ENCODE assay signal across 8 mouse cellular contexts in genomic region chr3:67429338-67429998, GRCm38 (mm10). TPM values are rescaled to one million over a fixed set of nuclear protein-coding genes. Genes with fewer than 3 reads are reported as not detected.
DNase-seq lines count a peak whose midpoint lies in the region; ATAC-seq and TF ChIP-seq lines count a peak whose summit lies in the region.

No protein-coding gene starts in this region.

- H3K4me3 ChIP-seq in heart, embryonic 14.5 days (ENCODE audit: control insufficient read depth in 1 of 2, insufficient read depth in 1 of 2, low read depth in 1 of 2, low read length in 2 of 2): peak overlapping the region; percentile 94; a peak in 3 of 4 replicates
- H3K4me3 ChIP-seq in forebrain, embryonic 13.5 days: peak overlapping the region; percentile 97
- peak overlapping the region; percentile 93 for H3K4me3 ChIP-seq in liver, postnatal 0 days (ENCODE audit: low read depth, low read length)

- ATAC-seq in heart, embryonic 14.5 days (ENCODE audit: insufficient number of reproducible peaks, insufficient read depth, low FRiP score, low read depth): no peak
- peak; percentile 22; the same call in 1 of the 2 replicates for ATAC-seq in forebrain, embryonic 13.5 days
- peak; percentile 10 for ATAC-seq in liver, postnatal 0 days

- H3K9ac ChIP-seq in heart, embryonic 14.5 days (ENCODE audit: low read length): peak overlapping the region; percentile 88; the same call in 1 of the 2 replicates
- peak overlapping the region; percentile 88 for H3K9ac ChIP-seq in forebrain, embryonic 13.5 days
- H3K9ac ChIP-seq in liver, postnatal 0 days (replicated peaks): no peak overlapping the region; the same call in 1 of the 2 replicates

- WGBS in heart, embryonic 14.5 days: 33% methylated on average over 8 of the region's 8 CpGs
- 32% methylated on average over 8 of the region's 8 CpGs for WGBS in forebrain, embryonic 13.5 days
- WGBS in liver, postnatal 0 days (ENCODE audit: insufficient replicate concordance): 32% methylated on average over 8 of the region's 8 CpGs

- H3K9me3 ChIP-seq in heart, embryonic 14.5 days (ENCODE audit: control insufficient read depth, low read length): peaks cover 6% of the 10 kb centered on the region
- H3K9me3 ChIP-seq in forebrain, embryonic 13.5 days (replicated peaks): peaks cover 9% of the 10 kb centered on the region; the same call in 1 of the 2 replicates
- H3K9me3 ChIP-seq in liver, postnatal 0 days (ENCODE audit: low read length): peaks cover 2% of the 10 kb centered on the region; the same call in 1 of the 2 replicates

- no peak for TF ChIP-seq EP300 in liver, postnatal 0 days (IDR thresholded peaks at IDR 0.05; ENCODE audit: low read depth)

- peaks cover 2 to 7% of the 10 kb centered on the region in 2 experiments; a peak in 3 of 4 replicates for H3K4me1 ChIP-seq in heart, embryonic 14.5 days (ENCODE audit: control insufficient read depth in 2 of 2, insufficient read depth in 2 of 2, low read length in 2 of 2)
- H3K4me1 ChIP-seq in forebrain, embryonic 13.5 days: peaks cover 9% of the 10 kb centered on the region
- H3K4me1 ChIP-seq in liver, postnatal 0 days (ENCODE audit: insufficient read depth): peaks cover 9% of the 10 kb centered on the region; the same call in 1 of the 2 replicates

- DNase-seq in heart, adult 18-20 months: no peak
- DNase-seq in ES-CJ7 (ENCODE audit: low read depth, low spot score) (peak; percentile 27), adipocyte (ENCODE audit: low spot score) (no peak)
- no peak for DNase-seq in liver, postnatal 0 days
- no peak for DNase-seq in gastrocnemius, postnatal 25 days
- DNase-seq in ovary, postnatal 10 days (ENCODE audit: low spot score): no peak

- TF ChIP-seq CTCF in liver, postnatal 0 days (IDR thresholded peaks at IDR 0.05; ENCODE audit: low read depth): 0 out of 2 replicates have a peak, but pooled peaks have one; percentile 14

- no peak overlapping the region for H3K27ac ChIP-seq in heart, embryonic 14.5 days (replicated peaks in 1 of 2; ENCODE audit: control insufficient read depth in 1 of 2, insufficient read depth in 1 of 2, low read depth in 2 of 2, low read length in 2 of 2)
- no peak overlapping the region for H3K27ac ChIP-seq in forebrain, embryonic 13.5 days
- no peak overlapping the region for H3K27ac ChIP-seq in liver, postnatal 0 days (ENCODE audit: low read depth)

- H3K36me3 ChIP-seq in heart, embryonic 14.5 days (ENCODE audit: control insufficient read depth, insufficient read depth, low read length): peaks cover 30% of the 10 kb centered on the region
- peaks cover 24% of the 10 kb centered on the region for H3K36me3 ChIP-seq in forebrain, embryonic 13.5 days (ENCODE audit: poor library complexity, severe bottlenecking)
- H3K36me3 ChIP-seq in liver, postnatal 0 days (replicated peaks; ENCODE audit: insufficient read depth, low read length): peaks cover 11% of the 10 kb centered on the region

- H3K4me2 ChIP-seq in heart, embryonic 14.5 days (ENCODE audit: low read length): peak overlapping the region; percentile 66
- peak overlapping the region; percentile 85 for H3K4me2 ChIP-seq in forebrain, embryonic 13.5 days
- H3K4me2 ChIP-seq in liver, postnatal 0 days (ENCODE audit: low read depth, low read length): peak overlapping the region; percentile 87

- H3K27me3 ChIP-seq in heart, embryonic 14.5 days (ENCODE audit: control insufficient read depth, insufficient read depth, low read length): no peaks in the 10 kb centered on the region
- H3K27me3 ChIP-seq in forebrain, embryonic 13.5 days: no peaks in the 10 kb centered on the region
- H3K27me3 ChIP-seq in liver, postnatal 0 days (ENCODE audit: insufficient read depth, low read length): no peaks in the 10 kb centered on the region

RNA-seq across cellular contexts. Expression of gene Gfm1, which starts 0.4 kb away (rescaled TPM):
- 117 and 123 TPM in 2 replicates for polyA plus RNA-seq in heart, embryonic 14.5 days (2014; fragmentation: Nextera tagmentation; extraction: Ambion mirVana)
- 100 to 1,000 TPM; 229 to 255 TPM for total RNA-seq in heart, adult 18-20 months (2021)
- polyA plus RNA-seq in forebrain, embryonic 13.5 days (2015; fragmentation: Nextera tagmentation; extraction: Ambion mirVana): 38.2 and 39.3 TPM in 2 replicates
- 34.3 and 37.8 TPM in 2 replicates for polyA plus RNA-seq in liver, postnatal 0 days (2015; fragmentation: Nextera tagmentation; extraction: Ambion mirVana)
- 100 to 1,000 TPM; 103 to 113 TPM for total RNA-seq in gastrocnemius, postnatal 25 days (2021)

RNA-seq across cellular contexts. Expression of gene Lxn, which starts 34.3 kb away (rescaled TPM):
- 79.8 and 96.9 TPM in 2 replicates for polyA plus RNA-seq in heart, embryonic 14.5 days (2014; fragmentation: Nextera tagmentation; extraction: Ambion mirVana)
- 1 to 10 TPM; 3.6 to 4.2 TPM for total RNA-seq in heart, adult 18-20 months (2021)
- polyA plus RNA-seq in forebrain, embryonic 13.5 days (2015; fragmentation: Nextera tagmentation; extraction: Ambion mirVana): 54.2 and 60.0 TPM in 2 replicates
- 9.0 and 9.9 TPM in 2 replicates for polyA plus RNA-seq in liver, postnatal 0 days (2015; fragmentation: Nextera tagmentation; extraction: Ambion mirVana)
- 1 to 10 TPM; 1.7 to 2.6 TPM for total RNA-seq in gastrocnemius, postnatal 25 days (2021)

RNA-seq across cellular contexts. Expression of gene Gm17402, which starts 54.5 kb away (rescaled TPM):
- polyA plus RNA-seq in heart, embryonic 14.5 days (2014; fragmentation: Nextera tagmentation; extraction: Ambion mirVana): not detected in 2 replicates
- total RNA-seq in heart, adult 18-20 months (2021): not detected
- not detected in 2 replicates for polyA plus RNA-seq in forebrain, embryonic 13.5 days (2015; fragmentation: Nextera tagmentation; extraction: Ambion mirVana)
- not detected in 2 replicates for polyA plus RNA-seq in liver, postnatal 0 days (2015; fragmentation: Nextera tagmentation; extraction: Ambion mirVana)
- total RNA-seq in gastrocnemius, postnatal 25 days (2021): not detected

RNA-seq across cellular contexts. Expression of gene Mlf1, which starts 55.6 kb away (rescaled TPM):
- 361 and 378 TPM in 2 replicates for polyA plus RNA-seq in heart, embryonic 14.5 days (2014; fragmentation: Nextera tagmentation; extraction: Ambion mirVana)
- 100 to 1,000 TPM; 166 to 180 TPM for total RNA-seq in heart, adult 18-20 months (2021)
- 20.3 and 25.7 TPM in 2 replicates for polyA plus RNA-seq in forebrain, embryonic 13.5 days (2015; fragmentation: Nextera tagmentation; extraction: Ambion mirVana)
- 1.2 and 4.0 TPM in 2 replicates for polyA plus RNA-seq in liver, postnatal 0 days (2015; fragmentation: Nextera tagmentation; extraction: Ambion mirVana)
- total RNA-seq in gastrocnemius, postnatal 25 days (2021): 100 to 1,000 TPM; 423 to 567 TPM
